Mouse (Mus musculus): Measurements from ENCODE around the gene Pcdh15.

- TF ChIP-seq MYOG (IDR thresholded peaks at IDR 0.05; ENCODE audit: control insufficient read depth in 1 of 3, insufficient read depth in 1 of 3, insufficient read length in 2 of 3, low read depth in 2 of 3) (no peak), E2F4 (IDR thresholded peaks at IDR 0.05; ENCODE audit: insufficient read depth) (no peak), POLR2A (IDR thresholded peaks at IDR 0.05; ENCODE audit: insufficient read length, low read depth) (no peak)
These were observed 116.9 kb downstream of the Pcdh15 start for GRCm38 (mm10) chr10:73216001-73216400.
